Mouse (Mus musculus) CD4-positive naive resting alpha-beta T cell, adult 57 days (primary cell): ENCODE data around the gene Cyp2j6. TPM values are rescaled to one million over a fixed set of nuclear protein-coding genes. Genes with fewer than 3 reads are reported as not detected.

Source experiments
- total RNA-seq: library from RNA; stranded (reverse); gene quantifications from one replicate; pipeline ENCODE4 v1.2.4, GENCODE M21; 2023

The Cyp2j6 gene
- total RNA-seq: not detected

DNA sequence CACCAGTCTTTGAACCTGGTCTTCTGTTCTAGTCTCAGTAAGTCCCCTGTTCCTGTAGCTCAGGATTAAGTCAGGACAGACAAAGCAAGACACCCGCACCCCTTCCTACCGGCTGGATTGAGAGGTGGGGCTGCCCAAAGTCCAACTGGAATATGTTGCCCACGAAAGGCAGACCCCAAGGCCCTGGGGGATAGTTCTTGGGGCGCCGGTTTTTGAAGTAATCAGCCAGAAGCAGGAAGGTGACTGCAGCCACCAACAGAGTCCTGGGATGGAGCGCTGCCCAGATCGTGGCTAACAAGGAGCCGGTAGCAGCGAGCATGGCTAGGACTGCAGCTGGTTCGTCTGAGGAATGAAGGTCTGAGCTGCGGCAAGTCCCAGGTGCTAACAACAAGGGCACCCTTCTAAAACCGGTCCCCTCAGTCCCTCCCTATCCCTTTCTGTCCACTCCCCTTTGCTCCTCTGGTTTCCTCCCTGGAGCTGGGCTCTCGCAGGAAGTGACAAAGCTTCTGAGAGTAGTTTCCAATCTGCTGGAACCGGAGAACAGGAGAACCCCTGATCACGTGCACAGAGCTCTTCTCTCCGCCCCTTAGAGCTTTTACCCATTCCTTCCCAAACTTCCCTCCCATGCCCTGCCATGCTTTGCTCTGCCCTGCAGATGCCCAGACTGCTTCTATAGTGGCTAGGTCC lies at the start of gene Cyp2j6:
Cyp2j6 (minus strand) TSS at position 529 of the 687 bp plus-strand sequence.

DNA sequence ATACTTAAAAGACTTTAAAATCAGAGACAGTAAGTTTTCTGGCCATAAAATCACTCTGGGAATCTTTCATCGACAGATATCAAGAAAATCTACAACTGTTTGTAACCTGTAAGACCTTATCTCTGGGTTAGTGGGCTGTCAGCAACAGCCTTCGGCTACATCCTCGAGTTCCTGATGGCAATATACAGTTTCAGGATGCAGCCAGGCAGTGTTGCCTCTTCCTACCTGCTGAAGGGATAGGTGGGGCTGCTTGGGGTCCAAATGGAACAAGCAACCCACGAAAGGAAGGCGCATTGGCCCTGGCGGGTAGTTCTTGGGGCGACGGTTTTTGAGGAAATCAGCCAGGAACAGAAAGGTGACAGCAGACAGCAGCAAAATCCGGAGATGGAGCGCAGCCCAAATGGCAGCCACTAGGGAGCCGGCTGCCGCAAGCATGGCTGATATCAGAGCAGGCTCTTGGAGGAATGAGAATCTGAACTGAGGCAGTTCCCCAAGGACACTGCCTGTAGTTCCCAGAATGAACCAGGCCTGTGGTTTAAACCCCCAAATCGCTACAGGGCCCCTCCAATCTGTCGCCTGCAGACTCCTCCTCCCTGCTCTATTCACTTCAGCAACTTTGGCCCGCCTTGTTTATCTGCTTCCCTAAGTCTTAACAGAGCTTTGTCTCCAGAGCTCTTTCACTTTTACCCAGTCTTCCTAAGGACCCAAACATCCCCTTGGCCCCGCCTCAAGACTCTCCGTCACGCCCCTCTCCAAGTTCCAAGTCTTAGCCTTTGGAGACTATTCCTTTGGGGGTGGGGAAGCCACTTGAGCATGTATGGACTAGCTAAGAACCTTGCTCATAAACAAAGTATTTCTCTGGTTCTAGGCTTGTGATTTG lies 37.7 kb upstream of the Cyp2j6 start, which contains the start of gene Cyp2j9:
Cyp2j9 (minus strand) TSS at position 668 of the 880 bp plus-strand sequence.

DNA sequence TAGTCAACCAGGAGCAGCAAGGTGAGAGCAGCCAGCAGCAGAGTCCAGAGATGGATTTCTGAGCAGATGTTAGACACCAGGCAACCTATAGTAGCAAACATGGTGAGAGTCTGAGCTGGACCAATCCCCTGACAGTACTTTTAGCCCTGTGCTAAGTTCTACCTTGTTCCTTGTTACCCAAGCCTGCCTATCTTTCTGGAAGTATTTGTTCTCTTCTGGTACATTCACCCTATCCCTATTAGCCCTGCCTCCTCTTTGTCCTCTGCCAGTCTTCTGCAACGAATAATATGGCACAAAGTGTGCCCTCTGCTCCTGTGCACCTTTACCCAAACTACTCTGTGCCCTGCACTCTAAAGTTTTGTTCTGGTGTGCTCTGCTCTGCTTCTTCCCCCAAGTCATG lies 46.2 kb downstream of the Cyp2j6 start, which contains the start of gene Cyp2j8:
Cyp2j8 (minus strand) TSS at position 101 of the 400 bp plus-strand sequence.

Other genes starting within 250 kb of the Cyp2j6 start
- not detected for gene Cyp2j11, start 205.0 kb downstream of the Cyp2j6 start, total RNA-seq
- gene Cyp2j8, start 46.3 kb downstream of the Cyp2j6 start, total RNA-seq: not detected
- not detected for gene Cyp2j9, start 37.9 kb upstream of the Cyp2j6 start, total RNA-seq
- not detected for gene Cyp2j5, start 110.5 kb upstream of the Cyp2j6 start, total RNA-seq
- gene Gm12695, start 231.5 kb upstream of the Cyp2j6 start, total RNA-seq: not detected